Mouse (Mus musculus) olfactory bulb, adult 2 months (tissue): ENCODE data around the gene Prune1. TPM values are rescaled to one million over a fixed set of nuclear protein-coding genes. Genes with fewer than 3 reads are reported as not detected.
A peak's percentile ranks its signal among the peaks of the same experiment; 100 is the strongest.

ENCODE experiments used
- H3K27ac ChIP-seq: fragments of 200-500 bp; 2 replicates; pipeline ENCODE4 v1.5.1; 2012; ENCODE audit warnings: low read depth, low read length; ENCODE audit not compliant: insufficient read depth
- H3K4me1 ChIP-seq: fragments of 200-500 bp; 2 replicates; pipeline ENCODE4 v1.6.1; 2012; ENCODE audit warnings: low read length; ENCODE audit not compliant: control insufficient read depth, insufficient read depth
- H3K4me3 ChIP-seq: fragments of 200-500 bp; 2 replicates; pipeline ENCODE4 v1.5.1; 2012; ENCODE audit warnings: mild to moderate bottlenecking, low read depth, low read length, moderate library complexity; ENCODE audit not compliant: insufficient read depth
- CTCF ChIP-seq: fragments of 200-500 bp; IDR thresholded peaks from 2 replicates; pipeline ENCODE4 v1.5.1; 2012; ENCODE audit warnings: low read depth, mild to moderate bottlenecking, low read length, moderate library complexity; ENCODE audit not compliant: insufficient read depth
- POLR2A ChIP-seq: fragments of 200-500 bp; IDR thresholded peaks from 2 replicates; pipeline ENCODE4 v1.6.1; 2012; ENCODE audit warnings: mild to moderate bottlenecking, low read depth, low read length, moderate library complexity; ENCODE audit not compliant: insufficient read depth
- WGBS: fragments of 180-500 bp; shearing (Covaris S2); methylation state at CpG from one replicate; pipeline ENCODE4 v1.1.7; 2018; 5-methylcytosine and 5-hydroxymethylcytosine counted together
- polyA plus RNA-seq: library from polyadenylated mRNA; stranded (reverse); fragments of >200 nt; gene quantifications from 2 replicates; pipeline ENCODE4 v1.2.4, GENCODE M21; 2012; ENCODE audit warnings: low replicate concordance; ENCODE audit not compliant: missing spikeins, insufficient read depth, insufficient read length

The Prune1 gene
- polyA plus RNA-seq, 1 experiment: not detected

GRCm38 (mm10) chr3:95235386-95236301, 46.2 kb downstream of the Prune1 start:
- 69% methylated on average over 23 of the region's 23 CpGs for WGBS
- TF ChIP-seq CTCF (no peak), POLR2A (no peak)
- Histone ChIP-seq H3K4me1 (peaks cover 26% of the 10 kb centered on the region), H3K27ac (no peak overlapping the region), H3K4me3 (no peak overlapping the region)

DNA sequence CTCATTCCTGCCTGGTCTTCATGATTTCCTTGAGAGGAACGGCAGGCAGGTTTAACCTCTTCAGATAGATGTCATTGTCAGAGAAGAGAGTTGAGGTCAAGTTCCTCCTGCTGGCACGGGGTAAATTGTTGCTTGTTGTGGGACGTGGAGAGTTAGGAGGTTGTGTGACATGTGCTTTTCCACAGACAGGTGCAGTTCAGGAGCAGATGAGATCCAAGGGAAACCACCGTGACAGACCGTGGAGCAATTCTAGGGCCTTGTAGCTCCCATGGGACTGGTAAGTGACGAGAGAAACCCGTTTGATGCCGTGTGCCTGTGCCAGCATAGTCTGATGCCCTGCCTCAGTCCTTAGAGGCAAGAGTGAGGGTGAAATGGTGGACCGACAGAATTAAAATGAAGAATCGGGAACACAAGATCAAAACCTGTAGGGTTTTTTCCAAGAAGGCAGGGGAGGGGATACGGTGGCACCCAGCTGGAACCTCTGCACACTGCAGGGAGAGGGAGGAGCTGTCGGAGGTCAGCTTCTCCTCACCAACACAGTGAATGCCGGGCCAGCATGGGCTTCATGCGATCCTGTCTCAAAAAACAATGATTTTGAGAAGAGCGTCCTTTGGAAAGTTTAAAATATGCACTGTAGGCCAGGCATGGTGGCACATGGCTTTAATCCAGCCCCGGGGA, 48.4 kb downstream of the Prune1 start:
- TF ChIP-seq CTCF (no peak), POLR2A (no peak)
- Histone ChIP-seq H3K4me1 (peaks cover 35% of the 10 kb centered on the region), H3K27ac (no peak overlapping the region), H3K4me3 (no peak overlapping the region)
- WGBS: 87% methylated on average over 16 of the region's 16 CpGs

GRCm38 (mm10) chr3:95232771-95233170, 49.1 kb downstream of the Prune1 start:
- TF ChIP-seq CTCF: no peak
- TF ChIP-seq POLR2A: no peak
- 77% methylated on average over 7 of the region's 7 CpGs for WGBS
- Histone ChIP-seq H3K4me1 (peaks cover 35% of the 10 kb centered on the region), H3K4me3 (no peak overlapping the region), H3K27ac (no peak overlapping the region)

GRCm38 (mm10) chr3:95231298-95232221, 50.3 kb downstream of the Prune1 start, which contains the start of gene Mllt11:
Mllt11 (minus strand) TSS chr3:95232171.
- H3K27ac ChIP-seq: peak within 1 kb of the TSS; percentile 48; the same call in 1 of the 2 replicates
- WGBS: 35% methylated on average over 13 of the region's 13 CpGs
- H3K4me3 ChIP-seq: no peak within 1 kb of the TSS
- peaks cover 31% of the 10 kb centered on the region for H3K4me1 ChIP-seq
- TF ChIP-seq POLR2A (no peak), CTCF (no peak)

- Histone ChIP-seq H3K27ac (peak overlapping the region; percentile 71; the same call in 1 of the 2 replicates), H3K4me1 (peaks cover 28% of the 10 kb centered on the region), H3K4me3 (peak overlapping the region; percentile 45)
- no peak for TF ChIP-seq CTCF
- TF ChIP-seq POLR2A: no peak
- WGBS: 21% methylated on average over 8 of the region's 8 CpGs
Observed at GRCm38 (mm10) chr3:95230495-95231297, 51.2 kb downstream of the Prune1 start.

- Histone ChIP-seq H3K4me1 (peaks cover 22% of the 10 kb centered on the region), H3K27ac (peak overlapping the region; percentile 71), H3K4me3 (peak overlapping the region; percentile 67)
- WGBS: 10% methylated on average over 13 of the region's 13 CpGs
- TF ChIP-seq CTCF (no peak), POLR2A (no peak)
Observed at GRCm38 (mm10) chr3:95229781-95230494, 51.9 kb downstream of the Prune1 start.
